ENCODE assay signal across 10 mouse cellular contexts in genomic region chr1:155790111-155790974, GRCm38 (mm10). TPM values are rescaled to one million over a fixed set of nuclear protein-coding genes. Genes with fewer than 3 reads are reported as not detected.
A peak's percentile ranks its signal among the peaks of the same experiment; 100 is the strongest.
DNase-seq lines count a peak whose midpoint lies in the region; ATAC-seq lines count a peak whose summit lies in the region.
"Had no signal": no experiment of that assay in that cellular context is flagged by ENCODE, and none has a peak within 500 bp of the region (broad histone marks: within the 10 kb centered on the region; RNA-seq: fewer than 3 reads in every experiment).

No protein-coding gene starts in this region.

- peaks cover 19% of the 10 kb centered on the region for H3K4me1 ChIP-seq in forebrain, embryonic 13.5 days
- peaks cover 15% of the 10 kb centered on the region for H3K4me1 ChIP-seq in midbrain, embryonic 12.5 days

- H3K36me3 ChIP-seq in forebrain, embryonic 13.5 days (ENCODE audit: poor library complexity, severe bottlenecking): peaks cover 58% of the 10 kb centered on the region
- H3K36me3 ChIP-seq in midbrain, embryonic 12.5 days: peaks cover 39% of the 10 kb centered on the region; the same call in 1 of the 2 replicates

- no peak overlapping the region for H3K4me2 ChIP-seq in forebrain, embryonic 13.5 days
- H3K4me2 ChIP-seq in midbrain, embryonic 12.5 days (replicated peaks): no peak overlapping the region

- no peak for DNase-seq in frontal cortex, postnatal 36 days (ENCODE audit: low spot score in 2 of 2)
- DNase-seq in cerebellum, adult 18-20 months: peak; percentile 60 to 73
- no peak for DNase-seq in B cell, adult 2 months
- no peak for DNase-seq in lung, postnatal 4 days
- DNase-seq in heart, adult 9 months (ENCODE audit: low spot score in 2 of 2): no peak

- H3K27me3 ChIP-seq in forebrain, embryonic 13.5 days: no peaks in the 10 kb centered on the region
- peaks cover 20% of the 10 kb centered on the region for H3K27me3 ChIP-seq in midbrain, embryonic 12.5 days
- H3K27me3 ChIP-seq: Patski had no signal

- no peak overlapping the region for H3K9ac ChIP-seq in forebrain, embryonic 13.5 days
- no peak overlapping the region for H3K9ac ChIP-seq in midbrain, embryonic 12.5 days (replicated peaks)

- H3K27ac ChIP-seq in forebrain, embryonic 13.5 days: peak overlapping the region; percentile 88
- H3K27ac ChIP-seq in midbrain, embryonic 12.5 days (replicated peaks): peak overlapping the region; percentile 62

- WGBS in forebrain, embryonic 13.5 days: 44% methylated on average over 16 of the region's 16 CpGs
- 61% methylated on average over 16 of the region's 16 CpGs for WGBS in midbrain, embryonic 12.5 days

- no peak overlapping the region for H3K4me3 ChIP-seq in forebrain, embryonic 13.5 days
- H3K4me3 ChIP-seq in midbrain, embryonic 12.5 days: no peak overlapping the region

- H3K9me3 ChIP-seq in forebrain, embryonic 13.5 days (replicated peaks): no peaks in the 10 kb centered on the region; the same call in 1 of the 2 replicates
- H3K9me3 ChIP-seq in midbrain, embryonic 12.5 days: no peaks in the 10 kb centered on the region

- 0 out of 2 replicates have a peak, but pooled peaks have one; percentile 8 for ATAC-seq in frontal cortex, adult (ENCODE audit: low TSS enrichment)
- peak; percentile 83 for ATAC-seq in forebrain, embryonic 13.5 days
- ATAC-seq in midbrain, embryonic 12.5 days (ENCODE audit: low FRiP score, low read depth): peak; percentile 74
- ATAC-seq: Patski had no signal

RNA-seq across cellular contexts. Expression of gene Qsox1, which starts 22.3 kb away (rescaled TPM):
- 16.7 and 17.4 TPM in 2 replicates for polyA plus RNA-seq in forebrain, embryonic 13.5 days (2015; fragmentation: Nextera tagmentation; extraction: Ambion mirVana)
- polyA plus RNA-seq in midbrain, embryonic 12.5 days (2016; fragmentation: Nextera tagmentation; extraction: Ambion mirVana): 18.5 and 19.8 TPM in 2 replicates

RNA-seq across cellular contexts. Expression of gene Lhx4, which starts 38.9 kb away (rescaled TPM):
- 0.04 and 0.06 TPM in 2 replicates for polyA plus RNA-seq in forebrain, embryonic 13.5 days (2015; fragmentation: Nextera tagmentation; extraction: Ambion mirVana)
- polyA plus RNA-seq in midbrain, embryonic 12.5 days (2016; fragmentation: Nextera tagmentation; extraction: Ambion mirVana): 1.6 and 3.5 TPM in 2 replicates
- polyA plus RNA-seq: lung, embryonic 16.5 days; Patski had no signal

Comparison
In these comparisons a context has a peak if more than half of its experiments do, and no peak if none do; other contexts are left out.
1. ATAC-seq: peak in every context shown above with its lines; median percentile 83 in forebrain, embryonic 13.5 days; 74 in midbrain, embryonic 12.5 days; 8 in frontal cortex, adult.
2. DNase-seq: peak in cerebellum, adult 18-20 months (2 of 2); none in frontal cortex, postnatal 36 days (0 of 2), B cell, adult 2 months (0 of 2), lung, postnatal 4 days (0 of 2) and heart, adult 9 months (0 of 2).